Mouse (Mus musculus) testis, adult 2 months (tissue): ENCODE results near the gene Obsl1. TPM values are rescaled to one million over a fixed set of nuclear protein-coding genes. Genes with fewer than 3 reads are reported as not detected.

Experiments
- H3K27ac ChIP-seq: fragments of 200-500 bp; 2 replicates; pipeline ENCODE4 v1.5.1; 2012; ENCODE audit warnings: low read depth, low read length; ENCODE audit not compliant: control insufficient read depth, insufficient read depth
- H3K27me3 ChIP-seq: fragments of 200-500 bp; 2 replicates; pipeline ENCODE4 v1.6.1; 2012; ENCODE audit warnings: mild to moderate bottlenecking, low read length, moderate library complexity; ENCODE audit not compliant: control insufficient read depth, insufficient read depth
- H3K36me3 ChIP-seq: fragments of 200-500 bp; 2 replicates; pipeline ENCODE4 v1.6.1; 2012; ENCODE audit warnings: mild to moderate bottlenecking, low read length; ENCODE audit not compliant: control insufficient read depth, insufficient read depth
- H3K4me1 ChIP-seq: fragments of 200-500 bp; 2 replicates; pipeline ENCODE4 v1.6.1; 2012; ENCODE audit warnings: low read length; ENCODE audit not compliant: control insufficient read depth, insufficient read depth
- H3K4me3 ChIP-seq: fragments of 200-500 bp; 2 replicates; pipeline ENCODE4 v1.5.1; 2012; ENCODE audit warnings: low read depth, mild to moderate bottlenecking, low read length, moderate library complexity, mixed read lengths; ENCODE audit not compliant: control insufficient read depth
- CTCF ChIP-seq: fragments of 200-500 bp; IDR thresholded peaks from 2 replicates; pipeline ENCODE4 v1.5.1; 2012; ENCODE audit warnings: low read depth, mild to moderate bottlenecking, inconsistent platforms, low read length, moderate library complexity; ENCODE audit not compliant: control insufficient read depth, insufficient read depth, insufficient replicate concordance
- POLR2A ChIP-seq: fragments of 200-500 bp; IDR thresholded peaks from 2 replicates; pipeline ENCODE4 v1.6.1; 2012; ENCODE audit warnings: low read depth, mild to moderate bottlenecking, inconsistent platforms, low read length, moderate library complexity; ENCODE audit not compliant: control insufficient read depth
- polyA plus RNA-seq: library from polyadenylated mRNA; depleted of rRNA; stranded (reverse); fragments of >200 nt; gene quantifications from 2 replicates; pipeline ENCODE4 v1.2.3, GENCODE M21; 2012

The Obsl1 gene
- polyA plus RNA-seq, 1 experiment, result 46.0 TPM

GRCm38 (mm10) chr1:75545965-75546956, 40.0 kb upstream of the Obsl1 start, which contains the start of gene Slc4a3:
Gene Slc4a3 (plus strand): TSS chr1:75546266.
- H3K36me3 ChIP-seq, result no peaks in the 10 kb centered on the region
- peak within 1 kb of the TSS; percentile 62 for H3K27ac ChIP-seq
- no peak for TF ChIP-seq CTCF
- no peak for TF ChIP-seq POLR2A
- no peaks in the 10 kb centered on the region for H3K27me3 ChIP-seq
- H3K4me1 ChIP-seq, result peaks cover 13% of the 10 kb centered on the region
- H3K4me3 ChIP-seq, result peak within 1 kb of the TSS; percentile 76

DNA sequence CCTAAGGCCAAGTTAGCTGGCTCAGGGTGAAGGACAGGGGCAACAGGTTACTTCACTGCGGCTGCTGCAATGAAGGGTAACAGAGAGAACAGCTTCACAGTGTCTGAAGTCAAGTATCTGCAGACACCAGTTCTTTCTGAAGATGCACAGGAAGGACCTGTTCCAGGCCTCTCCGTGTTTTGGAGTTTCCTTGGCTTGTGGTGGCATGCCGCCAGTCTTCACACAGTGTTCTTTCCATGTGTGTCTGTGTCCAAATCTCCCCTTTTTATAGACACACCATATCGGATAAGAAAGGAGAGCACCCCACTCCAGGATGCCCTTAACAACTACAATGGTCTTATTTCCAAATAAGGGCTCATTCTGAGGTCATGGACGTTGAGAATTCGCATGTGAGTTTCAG, 38.1 kb upstream of the Obsl1 start:
- H3K27me3 ChIP-seq, result no peaks in the 10 kb centered on the region
- H3K4me3 ChIP-seq, result no peak overlapping the region
- no peaks in the 10 kb centered on the region for H3K36me3 ChIP-seq
- TF ChIP-seq POLR2A (no peak), CTCF (no peak)
- no peak overlapping the region; the same call in 1 of the 2 replicates for H3K27ac ChIP-seq
- H3K4me1 ChIP-seq, result peaks cover 8% of the 10 kb centered on the region

DNA sequence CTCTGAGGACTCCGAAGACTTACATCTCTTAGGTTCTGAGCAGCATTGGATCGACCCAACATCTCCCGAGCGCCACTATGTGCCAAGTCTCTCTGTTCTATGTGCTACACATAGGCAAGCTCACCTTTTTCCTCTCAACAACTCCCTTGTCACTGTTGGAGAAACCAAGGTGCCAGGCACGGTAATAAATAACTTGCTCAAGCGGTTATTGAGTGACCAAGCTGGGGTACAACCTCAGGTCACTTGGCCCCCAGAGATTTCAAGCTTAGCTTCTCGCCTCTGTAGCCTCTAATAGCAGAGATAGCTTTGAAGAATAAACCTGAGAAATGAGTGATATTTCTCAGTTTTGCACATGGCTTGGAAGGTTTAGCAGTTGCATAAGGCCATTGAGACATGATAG, 35.2 kb upstream of the Obsl1 start:
- Histone ChIP-seq H3K4me1 (peaks cover 6% of the 10 kb centered on the region), H3K27me3 (no peaks in the 10 kb centered on the region)
- no peak for TF ChIP-seq CTCF

DNA sequence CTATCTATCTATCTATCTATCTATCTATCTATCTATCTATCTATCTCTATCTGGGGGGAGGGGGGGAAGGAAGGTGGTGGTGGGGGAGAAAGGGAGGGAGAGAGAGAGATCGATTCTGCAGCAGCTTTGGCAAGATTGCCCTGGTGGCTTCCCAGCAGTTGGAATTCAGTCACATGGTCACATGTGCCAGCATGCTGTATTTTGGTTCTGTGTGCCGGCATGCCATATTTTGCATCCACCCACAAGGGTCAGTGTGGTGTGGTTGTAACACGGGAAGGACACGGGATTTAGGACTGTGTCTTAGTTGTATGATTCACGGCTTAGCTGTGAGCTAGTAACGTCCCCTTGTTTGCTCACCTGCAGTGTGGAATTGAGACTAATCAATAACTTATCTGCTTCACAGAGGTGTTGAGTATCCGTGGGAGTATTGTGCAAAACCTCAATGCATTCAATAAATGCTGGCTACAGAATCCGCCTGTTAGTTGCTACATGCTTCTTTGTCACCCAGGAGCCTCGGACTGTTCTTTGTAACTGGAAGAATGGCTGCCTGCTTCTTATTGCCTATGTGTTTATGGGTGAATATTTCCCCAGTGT, 32.4 kb upstream of the Obsl1 start:
- H3K4me1 ChIP-seq, result no peaks in the 10 kb centered on the region
- no peak overlapping the region for H3K27ac ChIP-seq
- H3K4me3 ChIP-seq, result no peak overlapping the region
- no peaks in the 10 kb centered on the region; the same call in 1 of the 2 replicates for H3K36me3 ChIP-seq
- TF ChIP-seq CTCF, result no peak
- TF ChIP-seq POLR2A, result no peak
- H3K27me3 ChIP-seq, result no peaks in the 10 kb centered on the region

More for the DNA sequence above, 35.2 kb upstream of the Obsl1 start:
- H3K4me3 ChIP-seq, result no peak overlapping the region
- H3K36me3 ChIP-seq, result no peaks in the 10 kb centered on the region
- H3K27ac ChIP-seq, result no peak overlapping the region

DNA sequence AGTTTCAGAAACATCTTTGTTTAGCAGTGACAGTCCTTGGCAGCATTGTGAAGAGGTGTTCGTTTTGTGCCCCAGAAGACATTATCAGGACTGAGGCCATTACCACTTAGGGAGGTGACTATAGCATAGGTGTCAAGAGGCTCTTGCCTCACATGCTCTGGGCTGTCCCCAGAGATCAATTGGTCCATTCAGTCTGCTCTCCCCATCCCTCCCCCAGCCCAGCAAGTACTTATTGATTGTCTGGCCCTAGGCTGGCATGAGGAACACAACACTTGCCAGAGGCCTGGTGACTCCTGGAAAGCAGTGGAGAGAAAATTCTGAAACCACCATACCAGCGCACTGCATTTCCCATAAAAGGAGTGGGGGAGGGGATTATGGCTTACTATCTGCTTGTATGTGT, 31.3 kb upstream of the Obsl1 start:
- Histone ChIP-seq H3K36me3 (no peaks in the 10 kb centered on the region; the same call in 1 of the 2 replicates), H3K27me3 (no peaks in the 10 kb centered on the region), H3K27ac (no peak overlapping the region), H3K4me3 (no peak overlapping the region), H3K4me1 (no peaks in the 10 kb centered on the region)
- no peak for TF ChIP-seq CTCF
- TF ChIP-seq POLR2A, result no peak

DNA sequence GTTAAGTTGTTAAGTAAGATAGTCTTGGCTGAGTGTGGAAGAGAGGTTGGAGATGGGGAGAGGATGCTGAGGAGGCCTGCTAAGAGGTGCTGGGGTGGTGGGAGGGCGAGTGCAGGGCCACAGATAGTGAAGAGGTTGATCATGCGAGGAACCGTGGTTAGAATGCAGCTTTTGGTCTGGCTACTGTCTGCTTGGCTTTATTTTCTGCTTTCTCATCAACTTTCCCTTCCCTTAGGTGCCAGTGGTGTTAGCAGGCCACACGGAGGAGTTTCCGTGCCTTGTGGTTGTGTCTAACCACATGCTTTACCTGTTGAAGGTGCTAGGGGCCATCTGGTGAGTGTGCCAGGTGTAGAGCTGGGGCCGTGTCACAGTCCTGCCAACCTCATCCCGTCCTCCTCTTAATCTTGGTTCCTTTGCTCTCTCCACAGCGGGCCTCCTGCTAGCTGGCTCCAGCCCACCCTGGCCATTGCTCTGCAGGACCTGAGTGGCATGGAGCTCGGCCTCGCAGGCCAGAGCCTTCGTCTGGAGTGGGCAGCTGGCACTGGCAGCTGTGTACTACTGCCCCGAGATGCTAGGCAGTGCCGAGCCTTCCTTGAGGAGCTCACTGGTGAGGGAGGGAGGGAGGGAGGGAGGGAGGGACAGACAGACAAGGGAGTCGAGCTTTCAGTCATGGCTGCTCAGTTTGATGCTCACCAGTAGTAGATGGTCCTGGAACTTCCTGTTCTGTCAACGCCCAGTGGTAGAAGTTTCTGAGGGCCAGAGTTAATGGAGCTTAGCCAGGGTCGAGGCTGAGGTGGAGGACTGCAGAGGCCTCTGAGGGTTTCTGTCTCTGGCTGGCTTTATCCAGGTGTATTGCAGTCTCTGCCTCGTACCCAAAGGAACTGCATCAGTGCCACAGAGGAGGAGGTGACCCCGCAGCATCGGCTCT, 27.3 kb upstream of the Obsl1 start:
- H3K27ac ChIP-seq, result no peak overlapping the region
- H3K36me3 ChIP-seq, result peaks cover 1% of the 10 kb centered on the region
- TF ChIP-seq POLR2A (no peak), CTCF (0 out of 2 replicates have a peak, but pooled peaks have one; percentile 4)
- H3K4me3 ChIP-seq, result no peak overlapping the region
- no peaks in the 10 kb centered on the region for H3K27me3 ChIP-seq
- H3K4me1 ChIP-seq, result no peaks in the 10 kb centered on the region
